Mouse (Mus musculus) kidney, postnatal 0 days (tissue): ENCODE results near the gene Mrps23. TPM values are rescaled to one million over a fixed set of nuclear protein-coding genes. Genes with fewer than 3 reads are reported as not detected.
A peak's percentile ranks its signal among the peaks of the same experiment; 100 is the strongest.

Source experiments
- ATAC-seq: fragments of 200-750 bp; cut with Nextera tagmentation; replicated peaks from 2 replicates; pipeline ENCODE4 v1.8.0; 2017; ENCODE audit warnings: low read depth, moderate number of reproducible peaks, moderate TSS enrichment, moderate library complexity; ENCODE audit not compliant: low FRiP score
- DNase-seq: peaks from one replicate; pipeline ENCODE4 v3.0.0-alpha.2; 2016; ENCODE audit warnings: low spot score
- H3K27ac ChIP-seq: fragments of 300-500 bp; sonication (generic); 2 replicates; pipeline ENCODE4 v1.5.1; 2014; ENCODE audit warnings: mild to moderate bottlenecking
- H3K27me3 ChIP-seq: fragments of 300-500 bp; sonication (generic); 2 replicates; pipeline ENCODE4 v1.6.1; 2014; ENCODE audit warnings: low read length, mixed read lengths; ENCODE audit not compliant: insufficient read depth
- H3K36me3 ChIP-seq: fragments of 300-500 bp; sonication (generic); 2 replicates; pipeline ENCODE4 v1.6.1; 2014; ENCODE audit warnings: low read length, mixed read lengths; ENCODE audit not compliant: insufficient read depth
- H3K4me1 ChIP-seq: fragments of 300-500 bp; sonication (generic); replicated peaks from 2 replicates; pipeline ENCODE4 v1.6.1; 2014; ENCODE audit warnings: antibody characterized with exemption, low read length, mixed read lengths; ENCODE audit not compliant: insufficient read depth
- H3K4me2 ChIP-seq: fragments of 300-500 bp; sonication (generic); 2 replicates; pipeline ENCODE4 v1.6.1; 2014; ENCODE audit warnings: mild to moderate bottlenecking, low read length, moderate library complexity, mixed read lengths
- H3K4me3 ChIP-seq: fragments of 300-500 bp; sonication (generic); replicated peaks from 2 replicates; pipeline ENCODE4 v1.5.1; 2014; ENCODE audit warnings: low read depth, low read length
- H3K9ac ChIP-seq: fragments of 300-500 bp; sonication (generic); 2 replicates; pipeline ENCODE4 v1.6.1; 2014; ENCODE audit warnings: low read depth, low read length
- H3K9me3 ChIP-seq: fragments of 300-500 bp; sonication (generic); replicated peaks from 2 replicates; pipeline ENCODE4 v1.6.1; 2016; ENCODE audit warnings: low read length, inconsistent platforms, mixed read lengths
- CTCF ChIP-seq: IDR thresholded peaks from 2 replicates; pipeline ENCODE4 v1.5.1; 2016; ENCODE audit warnings: antibody characterized with exemption, low read depth, mild to moderate bottlenecking, moderate library complexity
- WGBS: fragments of 180-500 bp; shearing (Covaris S2); extraction: QIAGEN DNeasy Blood & Tissue Kit; methylation state at CpG from one replicate; pipeline ENCODE4 v1.1.7; 2014; 5-methylcytosine and 5-hydroxymethylcytosine counted together
- polyA plus RNA-seq: library from polyadenylated mRNA; unstranded; fragments of >200 nt; fragmentation: Nextera tagmentation; extraction: Ambion mirVana; gene quantifications from 2 replicates; pipeline ENCODE4 v1.2.1, GENCODE M21; 2015

The Mrps23 gene
- polyA plus RNA-seq = 76.3 and 77.7 TPM in 2 replicates

- H3K9ac ChIP-seq = peak within 1 kb of the TSS; percentile 85
- DNase-seq (peak; percentile 98), ATAC-seq (peak; percentile 91)
- peak within 1 kb of the TSS; percentile 91 for H3K27ac ChIP-seq
- H3K36me3 ChIP-seq = 0 out of 2 replicates have a peak, but pooled peaks cover 5% of the 10 kb centered on the region
- under 1% methylated on average over 51 of the region's 51 CpGs for whole genome bisulfite sequencing
- peak within 1 kb of the TSS; percentile 87 for H3K4me2 ChIP-seq
- H3K4me3 ChIP-seq = peak within 1 kb of the TSS; percentile 82
- no peaks in the 10 kb centered on the region for H3K27me3 ChIP-seq
- peaks cover 8% of the 10 kb centered on the region for H3K4me1 ChIP-seq
- no peaks in the 10 kb centered on the region for H3K9me3 ChIP-seq
- peak; percentile 62 for TF ChIP-seq CTCF
Measured at GRCm38 (mm10) chr11:88203712-88204532, at the start of gene Mrps23. Gene Mrps23 (plus strand): TSS chr11:88204388.

GRCm38 (mm10) chr11:88154500-88154899 lies 49.7 kb upstream of the Mrps23 start:
- ATAC-seq (no peak), DNase-seq (no peak)
- H3K4me1 ChIP-seq = peaks cover 38% of the 10 kb centered on the region
- TF ChIP-seq CTCF = no peak
- H3K9ac ChIP-seq = no peak overlapping the region
- H3K4me2 ChIP-seq = no peak overlapping the region
- H3K36me3 ChIP-seq = no peaks in the 10 kb centered on the region
- no peaks in the 10 kb centered on the region for H3K9me3 ChIP-seq
- 41% methylated on average over 8 of the region's 8 CpGs for WGBS
- no peak overlapping the region for H3K4me3 ChIP-seq
- H3K27me3 ChIP-seq = no peaks in the 10 kb centered on the region
- H3K27ac ChIP-seq = peak overlapping the region; percentile 62

GRCm38 (mm10) chr11:88155451-88155850 lies 48.7 kb upstream of the Mrps23 start:
- ATAC-seq = no peak
- no peaks in the 10 kb centered on the region for H3K27me3 ChIP-seq
- peaks cover 42% of the 10 kb centered on the region for H3K4me1 ChIP-seq
- peak overlapping the region; percentile 57 for H3K27ac ChIP-seq
- 64% methylated on average over 3 of the region's 3 CpGs for WGBS
- H3K4me2 ChIP-seq = no peak overlapping the region
- H3K9me3 ChIP-seq = no peaks in the 10 kb centered on the region
- DNase-seq = no peak
- H3K36me3 ChIP-seq = no peaks in the 10 kb centered on the region
- no peak for TF ChIP-seq CTCF
- no peak overlapping the region for H3K9ac ChIP-seq
- no peak overlapping the region for H3K4me3 ChIP-seq

- DNase-seq = no peak
- Histone ChIP-seq H3K9me3 (no peaks in the 10 kb centered on the region), H3K4me1 (peaks cover 48% of the 10 kb centered on the region), H3K9ac (no peak overlapping the region), H3K4me2 (no peak overlapping the region), H3K36me3 (no peaks in the 10 kb centered on the region), H3K4me3 (no peak overlapping the region), H3K27me3 (no peaks in the 10 kb centered on the region), H3K27ac (peak overlapping the region; percentile 57)
- TF ChIP-seq CTCF = no peak
- ATAC-seq = no peak
- 58% methylated on average over 8 of the region's 8 CpGs for WGBS
Measured at GRCm38 (mm10) chr11:88155998-88156397, 48.2 kb upstream of the Mrps23 start.

GRCm38 (mm10) chr11:88156403-88156802 lies 47.8 kb upstream of the Mrps23 start:
- TF ChIP-seq CTCF = no peak
- DNase-seq = peak; percentile 54
- Histone ChIP-seq H3K4me3 (no peak overlapping the region), H3K36me3 (no peaks in the 10 kb centered on the region), H3K9ac (no peak overlapping the region), H3K27ac (peak overlapping the region; percentile 57; the same call in 1 of the 2 replicates), H3K4me2 (no peak overlapping the region), H3K27me3 (no peaks in the 10 kb centered on the region), H3K9me3 (no peaks in the 10 kb centered on the region), H3K4me1 (peaks cover 49% of the 10 kb centered on the region)
- 0 out of 2 replicates have a peak, but pooled peaks have one; percentile 8 for ATAC-seq
- 39% methylated on average over 2 of the region's 2 CpGs for WGBS

- H3K4me1 ChIP-seq = peaks cover 44% of the 10 kb centered on the region
- 72% methylated on average over 5 of the region's 5 CpGs for WGBS
Measured at GRCm38 (mm10) chr11:88158842-88159246, 45.3 kb upstream of the Mrps23 start.

More at GRCm38 (mm10) chr11:88158842-88159246, 45.3 kb upstream of the Mrps23 start:
- DNase-seq (no peak), ATAC-seq (no peak)
- H3K27ac ChIP-seq = 0 out of 2 replicates have a peak overlapping the region, but pooled peaks have one; percentile 36
- no peak overlapping the region for H3K9ac ChIP-seq
- no peak overlapping the region for H3K4me3 ChIP-seq
- H3K36me3 ChIP-seq = no peaks in the 10 kb centered on the region
- no peaks in the 10 kb centered on the region for H3K9me3 ChIP-seq
- H3K4me2 ChIP-seq = no peak overlapping the region
- no peak for TF ChIP-seq CTCF
- no peaks in the 10 kb centered on the region for H3K27me3 ChIP-seq
